Mouse (Mus musculus) spleen, adult 2 months (tissue): ENCODE results near the gene Pdzd7. TPM values are rescaled to one million over a fixed set of nuclear protein-coding genes. Genes with fewer than 3 reads are reported as not detected.
A peak's percentile ranks its signal among the peaks of the same experiment; 100 is the strongest.

Source experiments
- DNase-seq, 2 experiments: peaks; one replicate each; pipeline versions ENCODE4 v3.0.0 to v3.0.0-alpha.2; 2012 to 2021; ENCODE audit warnings: low spot score in 2 of 2, low read depth in 1 of 2
- H3K27ac ChIP-seq: fragments of 200-500 bp; 2 replicates; pipeline ENCODE4 v1.5.1; 2012; ENCODE audit warnings: low read length, inconsistent platforms; ENCODE audit not compliant: insufficient read depth
- H3K27me3 ChIP-seq: fragments of 200-500 bp; 2 replicates; pipeline ENCODE4 v1.6.1; 2012; ENCODE audit warnings: mild to moderate bottlenecking, moderate library complexity, low read length, inconsistent platforms; ENCODE audit not compliant: control insufficient read depth, insufficient read depth
- H3K36me3 ChIP-seq: fragments of 200-500 bp; 2 replicates; pipeline ENCODE4 v1.6.1; 2012; ENCODE audit warnings: mild to moderate bottlenecking, low read length, inconsistent platforms; ENCODE audit not compliant: control insufficient read depth, insufficient read depth
- H3K4me1 ChIP-seq: fragments of 200-500 bp; 2 replicates; pipeline ENCODE4 v1.6.1; 2011; ENCODE audit warnings: inconsistent platforms; ENCODE audit not compliant: control insufficient read depth, insufficient read depth, insufficient read length
- H3K4me3 ChIP-seq: fragments of 200-500 bp; 2 replicates; pipeline ENCODE4 v1.5.1; 2011; ENCODE audit warnings: mild to moderate bottlenecking, inconsistent platforms; ENCODE audit not compliant: insufficient read depth, insufficient read length; ENCODE audit errors: extremely low read depth
- CTCF ChIP-seq: fragments of 200-500 bp; IDR thresholded peaks from 2 replicates; pipeline ENCODE4 v1.5.1; 2011; ENCODE audit warnings: mild to moderate bottlenecking, inconsistent platforms; ENCODE audit not compliant: insufficient read depth, insufficient read length, insufficient replicate concordance; ENCODE audit errors: extremely low read depth
- POLR2A ChIP-seq: fragments of 200-500 bp; IDR thresholded peaks from 2 replicates; pipeline ENCODE4 v1.6.1; 2011; ENCODE audit warnings: low read depth, low read length, inconsistent platforms
- WGBS: fragments of 180-500 bp; shearing (Covaris S2); methylation state at CpG from one replicate; pipeline ENCODE4 v1.1.7; 2018; 5-methylcytosine and 5-hydroxymethylcytosine counted together
- polyA plus RNA-seq: library from polyadenylated mRNA; depleted of rRNA; stranded (reverse); fragments of >200 nt; gene quantifications from 2 replicates; pipeline ENCODE4 v1.2.3, GENCODE M21; 2012

The Pdzd7 gene
- polyA plus RNA-seq, 1 experiment: 0.04 TPM

GRCm38 (mm10) chr19:45016341-45017215, 28.9 kb downstream of the Pdzd7 start:
- DNase-seq: no peak
- Histone ChIP-seq H3K4me3 (peak overlapping the region; percentile 69; the same call in 1 of the 2 replicates), H3K4me1 (peaks cover 15% of the 10 kb centered on the region; the same call in 1 of the 2 replicates), H3K36me3 (no peaks in the 10 kb centered on the region; the same call in 1 of the 2 replicates), H3K27me3 (peaks cover 11% of the 10 kb centered on the region), H3K27ac (peak overlapping the region; percentile 58; the same call in 1 of the 2 replicates)
- WGBS: 4% methylated on average over 18 of the region's 18 CpGs
- no peak for TF ChIP-seq CTCF
- no peak for TF ChIP-seq POLR2A

- peak in 1 of 2 experiments; percentile 63 for DNase-seq
- under 1% methylated on average over 31 of the region's 34 CpGs for WGBS
- no peaks in the 10 kb centered on the region; the same call in 1 of the 2 replicates for H3K36me3 ChIP-seq
- peaks cover 11% of the 10 kb centered on the region for H3K27me3 ChIP-seq
- peaks cover 15% of the 10 kb centered on the region; the same call in 1 of the 2 replicates for H3K4me1 ChIP-seq
- H3K27ac ChIP-seq: peak overlapping the region; percentile 55
- H3K4me3 ChIP-seq: peak overlapping the region; percentile 69
- no peak for TF ChIP-seq POLR2A
- TF ChIP-seq CTCF: no peak
Observed at GRCm38 (mm10) chr19:45015518-45016281, 29.8 kb downstream of the Pdzd7 start.

GRCm38 (mm10) chr19:45014981-45015402, 30.5 kb downstream of the Pdzd7 start:
- peaks cover 15% of the 10 kb centered on the region; the same call in 1 of the 2 replicates for H3K4me1 ChIP-seq
- 2% methylated on average over 25 of the region's 25 CpGs for WGBS
- H3K36me3 ChIP-seq: peaks cover 2% of the 10 kb centered on the region; the same call in 1 of the 2 replicates
- H3K27ac ChIP-seq: peak overlapping the region; percentile 55; the same call in 1 of the 2 replicates
- TF ChIP-seq POLR2A (no peak), CTCF (no peak)
- no peak for DNase-seq
- H3K27me3 ChIP-seq: peaks cover 11% of the 10 kb centered on the region
- peak overlapping the region; percentile 69 for H3K4me3 ChIP-seq

- WGBS: 12% methylated on average over 10 of the region's 10 CpGs
- peaks cover 15% of the 10 kb centered on the region; the same call in 1 of the 2 replicates for H3K4me1 ChIP-seq
- DNase-seq: no peak
- TF ChIP-seq POLR2A (no peak), CTCF (no peak)
- peaks cover 11% of the 10 kb centered on the region for H3K27me3 ChIP-seq
- H3K4me3 ChIP-seq: peak within 1 kb of the TSS; percentile 69
- peak within 1 kb of the TSS; percentile 55; the same call in 1 of the 2 replicates for H3K27ac ChIP-seq
- H3K36me3 ChIP-seq: peaks cover 3% of the 10 kb centered on the region; the same call in 1 of the 2 replicates
Observed at GRCm38 (mm10) chr19:45014335-45014971, 31.1 kb downstream of the Pdzd7 start, which contains the start of gene Lzts2. Gene Lzts2, plus strand, starts transcription at chr19:45014414.

- Histone ChIP-seq H3K27ac (no peak overlapping the region), H3K27me3 (peaks cover 11% of the 10 kb centered on the region), H3K36me3 (peaks cover 3% of the 10 kb centered on the region; the same call in 1 of the 2 replicates), H3K4me3 (no peak overlapping the region), H3K4me1 (peaks cover 15% of the 10 kb centered on the region; the same call in 1 of the 2 replicates)
- DNase-seq: no peak
- WGBS: 58% methylated on average over 6 of the region's 6 CpGs
- TF ChIP-seq POLR2A (no peak), CTCF (no peak)
Observed at GRCm38 (mm10) chr19:45013581-45014225, 31.8 kb downstream of the Pdzd7 start.
